Comparison of ENCODE assay signal across 8 mouse cellular contexts in the genomic region with DNA sequence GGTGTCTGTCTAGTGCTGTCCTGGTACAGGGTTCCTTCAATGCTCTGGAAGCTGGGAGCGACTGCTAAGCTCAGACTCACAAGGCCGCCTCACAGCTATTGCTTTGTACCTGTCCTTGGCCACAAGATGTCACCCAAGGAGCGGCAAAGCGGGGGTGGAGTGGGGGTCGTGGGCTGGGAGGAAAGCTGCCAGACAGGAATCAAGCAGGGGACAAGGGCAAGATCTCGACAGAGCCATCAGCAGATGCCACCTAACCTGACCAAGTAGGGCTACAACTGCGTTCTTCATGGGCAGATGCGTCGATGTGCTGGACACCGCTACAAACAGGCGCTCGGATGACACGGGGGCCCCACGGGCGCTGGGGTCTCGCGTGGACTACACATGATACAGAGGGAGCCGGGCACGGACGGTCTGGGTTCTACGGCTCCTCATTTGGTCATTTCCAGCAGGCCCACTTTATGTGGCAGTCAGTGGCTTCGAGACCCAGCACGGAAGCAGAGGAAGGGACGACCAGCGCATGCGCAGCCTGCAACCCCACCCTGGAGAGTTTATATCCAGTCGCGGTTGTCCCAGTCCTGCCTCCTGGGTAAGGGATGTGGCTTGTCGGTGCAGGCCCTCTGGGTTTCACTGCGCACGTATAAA.
DNase-seq lines count a peak whose midpoint lies in the region; ATAC-seq and TF ChIP-seq lines count a peak whose summit lies in the region.

No protein-coding gene starts in this region.

- TF ChIP-seq CTCF in kidney, adult 2 months (conservative IDR thresholded peaks at IDR 0.05; ENCODE audit: insufficient read depth, insufficient read length, low read depth, low read length): peak; percentile 45
- TF ChIP-seq CTCF in midbrain, postnatal 0 days (IDR thresholded peaks at IDR 0.05): peak; percentile 80

- peak; percentile 74 for DNase-seq in CD4-positive helper T cell, adult 2 months (ENCODE audit: low read depth, low spot score)
- DNase-seq in adrenal gland, postnatal 36 days: peak; percentile 63 to 70
- DNase-seq in heart, adult 9 months (ENCODE audit: low spot score in 2 of 2): peak; percentile 25 to 27
- peak; percentile 35 for DNase-seq in kidney, adult 2 months
- DNase-seq in liver, embryonic 11.5 days (ENCODE audit: low spot score): peak; percentile 65
- DNase-seq in midbrain, postnatal 0 days (ENCODE audit: low spot score): peak; percentile 88

- H3K9me3 ChIP-seq in embryonic facial prominence, embryonic 12.5 days: no peaks in the 10 kb centered on the region
- H3K9me3 ChIP-seq in liver, embryonic 11.5 days (ENCODE audit: control insufficient read depth, low read length): no peaks in the 10 kb centered on the region
- H3K9me3 ChIP-seq in midbrain, postnatal 0 days (ENCODE audit: low read length): no peaks in the 10 kb centered on the region
- no peaks in the 10 kb centered on the region for H3K9me3 ChIP-seq in stomach, embryonic 15.5 days

- H3K27ac ChIP-seq in embryonic facial prominence, embryonic 12.5 days: peak overlapping the region; percentile 23; the same call in 1 of the 2 replicates
- no peak overlapping the region for H3K27ac ChIP-seq in kidney, adult 2 months (ENCODE audit: insufficient read depth, low read depth, low read length)
- H3K27ac ChIP-seq in liver, embryonic 11.5 days (ENCODE audit: low read depth, low read length): no peak overlapping the region
- peak overlapping the region; percentile 19; the same call in 1 of the 2 replicates for H3K27ac ChIP-seq in midbrain, postnatal 0 days (ENCODE audit: low read depth, low read length)
- H3K27ac ChIP-seq in stomach, embryonic 15.5 days: no peak overlapping the region

- peaks cover 17% of the 10 kb centered on the region for H3K36me3 ChIP-seq in embryonic facial prominence, embryonic 12.5 days
- peaks cover 1% of the 10 kb centered on the region; the same call in 1 of the 2 replicates for H3K36me3 ChIP-seq in kidney, adult 2 months (ENCODE audit: control insufficient read depth, insufficient read depth, low read length)
- peaks cover 4% of the 10 kb centered on the region; the same call in 1 of the 2 replicates for H3K36me3 ChIP-seq in liver, embryonic 11.5 days (ENCODE audit: control insufficient read depth, insufficient read depth, low read length)
- H3K36me3 ChIP-seq in midbrain, postnatal 0 days (ENCODE audit: insufficient read depth, low read length): peaks cover 13% of the 10 kb centered on the region
- H3K36me3 ChIP-seq in stomach, embryonic 15.5 days: 0 out of 2 replicates have a peak, but pooled peaks cover 4% of the 10 kb centered on the region

- TF ChIP-seq POLR2A in kidney, adult 2 months (IDR thresholded peaks at IDR 0.05; ENCODE audit: low read depth, low read length): no peak

- H3K4me3 ChIP-seq in embryonic facial prominence, embryonic 12.5 days: peak overlapping the region; percentile 43
- peak overlapping the region; percentile 57 for H3K4me3 ChIP-seq in kidney, adult 2 months (ENCODE audit: insufficient read depth, low read depth, low read length)
- H3K4me3 ChIP-seq in liver, embryonic 11.5 days (ENCODE audit: low read depth, low read length): peak overlapping the region; percentile 50
- peak overlapping the region; percentile 23 for H3K4me3 ChIP-seq in midbrain, postnatal 0 days (ENCODE audit: low read depth, low read length)
- H3K4me3 ChIP-seq in stomach, embryonic 15.5 days (replicated peaks): peak overlapping the region; percentile 54

- WGBS in embryonic facial prominence, embryonic 12.5 days: 33% methylated on average over 31 of the region's 31 CpGs
- WGBS in kidney, adult 2 months: 25% methylated on average over 31 of the region's 31 CpGs
- WGBS in liver, embryonic 11.5 days: 31% methylated on average over 31 of the region's 31 CpGs
- WGBS in midbrain, postnatal 0 days: 33% methylated on average over 31 of the region's 31 CpGs
- 14% methylated on average over 31 of the region's 31 CpGs for WGBS in stomach, embryonic 15.5 days

- peaks cover 9% of the 10 kb centered on the region; the same call in 1 of the 2 replicates for H3K4me1 ChIP-seq in embryonic facial prominence, embryonic 12.5 days
- no peaks in the 10 kb centered on the region for H3K4me1 ChIP-seq in kidney, adult 2 months (ENCODE audit: control insufficient read depth, insufficient read depth, low read length)
- peaks cover 5% of the 10 kb centered on the region; the same call in 1 of the 2 replicates for H3K4me1 ChIP-seq in liver, embryonic 11.5 days (replicated peaks; ENCODE audit: control insufficient read depth, insufficient read depth, low read length)
- no peaks in the 10 kb centered on the region for H3K4me1 ChIP-seq in midbrain, postnatal 0 days (ENCODE audit: insufficient read depth, low read length)
- peaks cover 16% of the 10 kb centered on the region for H3K4me1 ChIP-seq in stomach, embryonic 15.5 days

- H3K4me2 ChIP-seq in embryonic facial prominence, embryonic 12.5 days (replicated peaks): peak overlapping the region; percentile 68
- peak overlapping the region; percentile 73 for H3K4me2 ChIP-seq in liver, embryonic 11.5 days
- peak overlapping the region; percentile 53 for H3K4me2 ChIP-seq in midbrain, postnatal 0 days (ENCODE audit: low read depth, low read length, poor library complexity, severe bottlenecking)
- peak overlapping the region; percentile 90 for H3K4me2 ChIP-seq in stomach, embryonic 15.5 days

- H3K9ac ChIP-seq in embryonic facial prominence, embryonic 12.5 days: peak overlapping the region; percentile 56
- peak overlapping the region; percentile 64 for H3K9ac ChIP-seq in liver, embryonic 11.5 days (ENCODE audit: low read depth, low read length)
- peak overlapping the region; percentile 1; the same call in 1 of the 2 replicates for H3K9ac ChIP-seq in midbrain, postnatal 0 days (replicated peaks; ENCODE audit: low read length, poor library complexity, severe bottlenecking)
- H3K9ac ChIP-seq in stomach, embryonic 15.5 days: peak overlapping the region; percentile 47; the same call in 1 of the 2 replicates

- H3K27me3 ChIP-seq in embryonic facial prominence, embryonic 12.5 days: peaks cover 18% of the 10 kb centered on the region
- H3K27me3 ChIP-seq in kidney, adult 2 months (replicated peaks; ENCODE audit: control insufficient read depth, insufficient read depth, low read length): no peaks in the 10 kb centered on the region
- H3K27me3 ChIP-seq in liver, embryonic 11.5 days (replicated peaks; ENCODE audit: control insufficient read depth, insufficient read depth, low read length): peaks cover 12% of the 10 kb centered on the region; the same call in 1 of the 2 replicates
- H3K27me3 ChIP-seq in midbrain, postnatal 0 days (ENCODE audit: insufficient read depth, low read length): no peaks in the 10 kb centered on the region
- H3K27me3 ChIP-seq in stomach, embryonic 15.5 days (replicated peaks): no peaks in the 10 kb centered on the region

- ATAC-seq in embryonic facial prominence, embryonic 12.5 days (ENCODE audit: insufficient number of reproducible peaks, insufficient read depth, low FRiP score, low TSS enrichment): 0 out of 2 replicates have a peak, but pooled peaks have one; percentile 32
- ATAC-seq in liver, embryonic 11.5 days (replicated peaks; ENCODE audit: low FRiP score): peak; percentile 61
- ATAC-seq in midbrain, postnatal 0 days (ENCODE audit: low FRiP score): peak; percentile 64
- 0 out of 2 replicates have a peak, but pooled peaks have one; percentile 23 for ATAC-seq in stomach, embryonic 15.5 days (ENCODE audit: insufficient read depth, low FRiP score, low read depth)

Comparison
In these comparisons a context has a peak if more than half of its experiments do, and no peak if none do; other contexts are left out.
1. DNase-seq: peak in every context shown above with its lines; median percentile 88 in midbrain, postnatal 0 days; 74 in CD4-positive helper T cell, adult 2 months; 66 in adrenal gland, postnatal 36 days; 65 in liver, embryonic 11.5 days; 35 in kidney, adult 2 months; 26 in heart, adult 9 months.
2. H3K27ac ChIP-seq: peak in embryonic facial prominence, embryonic 12.5 days (single experiment) and midbrain, postnatal 0 days (single experiment); none in kidney, adult 2 months (single experiment), liver, embryonic 11.5 days (single experiment) and stomach, embryonic 15.5 days (single experiment).
3. H3K9ac ChIP-seq: peak in every context shown above with its lines; median percentile 64 in liver, embryonic 11.5 days; 56 in embryonic facial prominence, embryonic 12.5 days; 47 in stomach, embryonic 15.5 days; 1 in midbrain, postnatal 0 days.
4. Peak in every context shown above with its lines, with median percentiles within 50 percentile points of each other: ATAC-seq, H3K4me2 ChIP-seq and H3K4me3 ChIP-seq.